Mouse (Mus musculus) retina, embryonic 14.5 days (tissue): Measurements from ENCODE around the gene Emsy.

Source experiments
- DNase-seq: peaks from one replicate; pipeline ENCODE4 v3.0.0-alpha.2; 2015; ENCODE audit warnings: low spot score

Gene Emsy

GRCm38 (mm10) chr7:98577461-98577860, 79.1 kb downstream of the Emsy start:
- no peak for DNase-seq

GRCm38 (mm10) chr7:98575651-98576239, 80.8 kb downstream of the Emsy start:
- no peak for DNase-seq

- DNase-seq = no peak
Measured at GRCm38 (mm10) chr7:98574771-98575191, 81.8 kb downstream of the Emsy start.

DNA sequence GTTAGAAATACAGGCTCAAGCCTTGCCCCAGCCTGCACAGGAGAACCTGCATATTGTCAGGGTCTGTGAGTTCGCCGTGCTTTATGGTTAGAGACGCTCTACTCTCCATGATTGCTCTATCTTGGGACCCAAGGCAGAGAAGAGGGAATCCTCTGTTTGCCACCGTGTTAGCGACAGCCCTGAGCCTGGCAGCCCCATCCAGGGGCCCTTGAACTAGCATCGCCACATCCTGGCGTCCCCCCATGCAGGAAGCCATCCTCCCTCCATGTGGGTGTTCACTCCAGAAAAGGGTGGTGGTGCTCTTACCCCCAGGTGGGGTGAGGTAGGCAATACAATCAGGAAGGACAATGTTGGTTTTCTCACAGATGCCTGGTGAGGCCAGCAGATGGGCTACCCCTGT, 82.3 kb downstream of the Emsy start:
- no peak for DNase-seq

DNA sequence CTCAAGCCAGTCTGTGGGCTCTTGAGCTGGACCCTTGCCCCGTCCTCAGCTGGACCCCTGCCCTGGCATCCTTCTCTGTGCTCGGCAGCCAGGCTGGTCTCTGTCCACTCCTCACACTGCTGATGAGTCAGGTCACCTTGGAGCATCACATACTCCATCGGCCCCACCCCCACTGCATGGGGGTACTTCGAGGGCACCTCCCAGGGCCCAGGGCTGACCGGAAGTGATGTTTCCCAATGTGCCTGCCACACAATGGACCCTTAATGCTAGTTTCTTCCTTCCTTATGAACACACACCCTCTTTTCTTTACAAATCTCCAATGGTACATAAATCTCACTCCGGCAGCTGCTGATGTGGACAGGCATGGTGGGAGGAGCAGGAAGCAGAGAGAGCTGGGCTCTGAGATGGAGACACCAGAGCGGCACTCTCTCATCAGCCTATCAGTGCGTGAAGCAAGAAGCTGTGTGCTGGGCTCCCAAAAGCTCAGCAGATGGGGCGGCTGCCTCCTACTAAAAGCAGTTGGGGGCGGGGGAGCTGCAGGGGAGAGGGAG, 83.3 kb downstream of the Emsy start:
- DNase-seq = peak; percentile 25

- DNase-seq = no peak
Measured at GRCm38 (mm10) chr7:98572223-98572868, 84.2 kb downstream of the Emsy start.

DNA sequence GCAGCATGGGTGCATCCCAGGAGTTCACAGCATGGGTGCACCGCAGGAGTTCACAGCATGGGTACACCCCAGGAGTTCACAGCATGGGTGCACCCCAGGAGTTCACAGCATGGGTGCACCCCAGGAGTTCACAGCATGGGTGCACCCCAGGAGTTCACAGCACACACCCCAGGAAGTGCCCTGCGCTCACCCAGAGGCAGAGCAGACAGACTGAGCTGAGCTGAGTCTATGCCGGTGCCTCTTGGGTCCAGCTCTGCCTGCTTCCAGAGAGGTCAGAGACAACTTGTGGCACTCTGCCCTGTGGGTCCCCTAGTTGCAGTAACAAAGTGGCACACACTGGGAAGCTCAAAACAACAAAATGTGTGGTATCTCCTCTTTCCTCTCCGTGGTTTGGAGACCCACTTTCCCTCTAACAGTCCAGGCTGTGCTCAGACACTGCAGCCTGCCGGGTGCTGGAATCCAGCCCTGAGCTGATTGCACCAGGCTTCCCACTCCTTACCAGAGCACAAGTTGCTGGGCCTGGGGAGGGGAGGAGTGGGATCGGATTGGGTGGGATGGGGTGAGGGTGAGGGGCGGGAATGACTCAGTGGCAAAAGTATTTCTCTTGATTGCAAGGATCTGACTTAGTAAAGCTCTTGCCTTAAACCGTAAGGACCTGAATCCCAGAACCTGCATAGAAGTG, 85.6 kb downstream of the Emsy start:
- no peak for DNase-seq

- no peak for DNase-seq
Measured at GRCm38 (mm10) chr7:98567056-98567455, 89.5 kb downstream of the Emsy start.

- DNase-seq = no peak
Measured at GRCm38 (mm10) chr7:98564607-98565364, 91.8 kb downstream of the Emsy start.

- no peak for DNase-seq
Measured at GRCm38 (mm10) chr7:98563991-98564390, 92.6 kb downstream of the Emsy start.

GRCm38 (mm10) chr7:98562966-98563365, 93.6 kb downstream of the Emsy start:
- DNase-seq = no peak

DNA sequence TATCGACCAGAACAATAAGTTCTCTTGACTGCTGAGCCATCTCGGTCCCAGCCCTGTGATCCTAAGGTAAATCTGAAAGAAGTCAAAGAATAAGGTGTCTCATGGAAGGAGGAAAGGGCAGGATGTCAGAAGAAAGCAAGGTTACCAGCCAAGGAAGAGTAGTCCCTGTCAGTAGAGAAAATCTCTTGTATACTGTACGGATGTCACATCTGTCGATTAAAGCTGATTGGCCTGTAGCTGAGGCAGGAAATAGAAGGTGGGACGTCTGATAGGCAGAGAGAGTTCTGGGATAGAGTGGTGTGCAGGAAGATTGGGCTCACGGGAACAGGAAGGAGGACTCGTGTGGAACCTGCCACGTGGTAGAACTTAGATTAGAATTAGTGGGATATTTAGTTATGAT, 94.4 kb downstream of the Emsy start:
- no peak for DNase-seq

DNA sequence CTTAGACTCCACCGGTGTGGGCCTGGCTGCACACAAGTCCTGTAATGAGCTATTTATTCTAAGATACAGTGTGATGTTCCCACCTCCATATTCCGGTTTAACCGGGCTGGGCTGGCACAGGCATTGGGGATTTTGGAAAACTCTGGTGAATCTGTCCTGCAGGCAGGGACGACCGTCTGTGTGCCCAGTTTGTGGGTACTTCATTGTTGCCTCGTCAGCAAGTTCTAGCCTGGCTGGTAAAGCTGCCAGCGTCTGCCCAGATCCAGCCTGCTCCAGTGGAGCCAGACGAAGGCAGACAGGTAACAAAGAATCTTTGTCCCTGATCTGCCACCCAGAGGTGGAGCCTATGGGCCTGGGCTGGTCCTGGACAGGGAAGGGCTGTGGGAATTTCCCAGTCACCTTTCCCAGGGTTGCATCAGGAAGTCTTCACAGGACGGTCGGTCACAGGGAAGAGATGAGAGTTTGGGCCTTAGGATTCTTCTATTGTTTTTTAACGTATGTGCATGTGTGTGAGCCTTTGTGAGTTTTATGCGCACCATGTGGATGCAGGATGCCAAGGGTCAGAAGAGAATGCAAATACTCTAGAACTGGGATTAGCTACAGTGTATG, 94.9 kb downstream of the Emsy start:
- no peak for DNase-seq

- no peak for DNase-seq
Measured at GRCm38 (mm10) chr7:98558128-98558921, 98.3 kb downstream of the Emsy start.

DNA sequence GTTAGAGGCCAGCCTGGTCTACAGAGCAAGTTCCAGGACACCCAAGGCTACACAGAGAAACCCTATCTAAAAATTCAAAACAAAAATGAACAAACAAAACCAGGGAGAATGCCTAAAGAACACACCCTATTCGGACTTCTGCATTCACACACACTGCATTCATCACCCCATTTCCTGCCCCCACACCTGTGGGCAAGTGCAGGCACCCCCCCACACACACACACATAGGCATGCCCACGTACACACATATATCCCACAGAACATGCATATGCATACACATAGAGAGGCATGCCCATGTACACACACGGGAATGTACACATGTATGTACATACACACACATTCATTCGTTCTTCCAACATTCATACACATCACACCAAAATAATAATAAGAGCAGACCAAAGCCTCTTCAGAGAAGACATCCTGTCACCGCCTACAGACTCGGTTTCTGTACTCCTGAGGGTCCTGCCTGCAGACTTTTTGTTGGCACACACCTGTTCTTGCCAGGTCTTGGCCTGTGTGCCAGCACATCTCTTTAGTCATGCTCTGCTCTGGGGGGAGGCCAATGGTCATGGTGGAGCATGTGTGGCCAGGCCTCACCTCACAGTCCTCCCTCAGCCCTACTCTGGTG, 99.7 kb downstream of the Emsy start:
- DNase-seq = no peak

DNA sequence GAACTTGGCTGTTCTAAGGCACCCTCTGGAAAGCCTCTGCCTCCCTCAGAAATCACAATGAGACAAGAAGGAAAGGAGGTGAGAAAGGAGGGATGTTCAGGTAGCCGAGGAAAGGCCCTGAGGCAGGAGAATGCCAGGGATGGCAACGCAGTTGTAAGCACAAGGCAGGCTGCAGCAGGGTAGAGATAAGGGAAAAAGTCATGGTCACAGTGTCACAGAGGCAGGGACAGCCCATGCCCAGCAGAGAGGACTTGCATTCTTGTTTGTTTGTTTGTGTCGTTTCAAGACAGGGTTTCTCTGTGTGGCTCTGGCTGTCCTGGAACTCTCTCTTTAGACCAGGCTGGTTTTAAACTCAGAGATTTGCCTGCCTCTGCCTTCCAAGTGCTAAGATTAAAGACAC, 105.5 kb downstream of the Emsy start:
- DNase-seq = no peak

- DNase-seq = no peak
Measured at GRCm38 (mm10) chr7:98550596-98550995, 106.0 kb downstream of the Emsy start.

DNA sequence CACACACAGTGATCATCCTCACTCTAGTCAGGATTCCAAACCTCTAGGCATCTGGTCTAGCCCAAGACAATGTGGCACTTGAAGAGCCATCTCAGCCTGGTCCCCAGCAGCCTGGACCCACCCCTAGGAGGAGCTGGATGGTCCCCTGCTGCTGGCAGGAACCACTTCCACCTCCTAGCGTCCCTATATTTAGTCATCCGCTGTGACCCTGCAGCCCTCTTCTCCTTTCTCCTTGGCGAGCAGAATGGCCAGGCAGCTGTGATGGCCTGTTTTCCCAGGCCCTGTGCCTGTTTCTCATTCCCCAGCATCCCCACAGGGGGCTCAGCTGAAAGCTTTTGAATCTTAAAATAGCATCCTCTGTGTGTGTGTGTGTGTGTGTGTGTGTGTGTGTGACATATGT, 107.7 kb downstream of the Emsy start:
- DNase-seq = no peak

DNA sequence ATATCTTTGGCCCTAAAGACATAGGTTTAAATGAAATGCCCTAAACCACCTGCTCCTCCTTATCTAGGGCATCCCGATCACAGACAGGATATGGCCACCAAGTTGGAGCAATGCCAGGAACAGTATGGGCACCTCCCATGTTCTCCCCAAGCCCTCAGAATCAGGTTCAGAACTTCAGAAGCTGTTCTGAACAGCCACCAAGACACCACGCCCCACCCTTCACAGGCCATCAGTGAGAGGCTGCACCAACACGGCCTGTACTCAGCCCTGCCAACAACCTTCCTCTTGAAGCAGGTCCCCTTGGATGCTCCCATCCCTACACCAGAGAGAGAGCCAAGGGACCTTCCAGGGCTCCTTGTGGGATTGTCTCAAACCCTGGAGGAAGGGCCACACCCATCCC, 112.0 kb downstream of the Emsy start:
- no peak for DNase-seq

- no peak for DNase-seq
Measured at GRCm38 (mm10) chr7:98543853-98544370, 112.7 kb downstream of the Emsy start.
